Mouse (Mus musculus): ENCODE results near the gene Arhgef10l.

- TF ChIP-seq CTCF (IDR thresholded peaks at IDR 0.05; ENCODE audit: low read depth) (no peak), EP300 (IDR thresholded peaks at IDR 0.05; ENCODE audit: low read depth) (no peak)
These were observed 45.3 kb downstream of the Arhgef10l start for GRCm38 (mm10) chr4:140620496-140620895.

All from liver, postnatal 0 days (tissue).